In genomic region chr5:87982468-87983214, GRCm38 (mm10) we compare ENCODE assay signal across 22 mouse cellular contexts. TPM values are rescaled to one million over a fixed set of nuclear protein-coding genes. Genes with fewer than 3 reads are reported as not detected.
DNase-seq lines count a peak whose midpoint lies in the region; ATAC-seq and TF ChIP-seq lines count a peak whose summit lies in the region.
"Had no signal": no experiment of that assay in that cellular context is flagged by ENCODE, and none has a peak within 500 bp of the region (broad histone marks: within the 10 kb centered on the region; RNA-seq: fewer than 3 reads in every experiment).

No protein-coding gene starts in this region.

- no peaks in the 10 kb centered on the region for H3K9me3 ChIP-seq in forebrain, embryonic 12.5 days
- H3K9me3 ChIP-seq in forebrain, postnatal 0 days (ENCODE audit: low read length) = no peaks in the 10 kb centered on the region
- no peaks in the 10 kb centered on the region for H3K9me3 ChIP-seq in kidney, embryonic 14.5 days (ENCODE audit: control insufficient read depth, low read length)
- H3K9me3 ChIP-seq: embryonic facial prominence, embryonic 13.5 days; forebrain, embryonic 15.5 days; neural tube, embryonic 15.5 days had no signal

- ATAC-seq in forebrain, embryonic 12.5 days (ENCODE audit: low FRiP score) = peak; percentile 33; the same call in 1 of the 2 replicates
- ATAC-seq in forebrain, postnatal 0 days = no peak
- ATAC-seq in kidney, embryonic 14.5 days (ENCODE audit: low FRiP score, low TSS enrichment) = peak; percentile 39; the same call in 1 of the 2 replicates
- ATAC-seq: forebrain, embryonic 15.5 days; intestine, embryonic 16.5 days had no signal

- H3K4me2 ChIP-seq in forebrain, embryonic 12.5 days = no peak overlapping the region
- no peak overlapping the region for H3K4me2 ChIP-seq in forebrain, postnatal 0 days (ENCODE audit: low read depth)
- H3K4me2 ChIP-seq in kidney, embryonic 14.5 days (replicated peaks; ENCODE audit: low read depth, low read length) = no peak overlapping the region
- H3K4me2 ChIP-seq: embryonic facial prominence, embryonic 13.5 days; forebrain, embryonic 15.5 days; neural tube, embryonic 15.5 days had no signal

- H3K36me3 ChIP-seq in forebrain, embryonic 12.5 days (replicated peaks) = no peaks in the 10 kb centered on the region
- no peaks in the 10 kb centered on the region for H3K36me3 ChIP-seq in forebrain, postnatal 0 days (ENCODE audit: insufficient read depth)
- H3K36me3 ChIP-seq in kidney, embryonic 14.5 days (ENCODE audit: control insufficient read depth, insufficient read depth, low read length) = no peaks in the 10 kb centered on the region
- H3K36me3 ChIP-seq in testis, adult 2 months (ENCODE audit: control insufficient read depth, insufficient read depth, low read length) = no peaks in the 10 kb centered on the region
- H3K36me3 ChIP-seq: embryonic facial prominence, embryonic 13.5 days; forebrain, embryonic 15.5 days; neural tube, embryonic 15.5 days had no signal

- H3K4me1 ChIP-seq in forebrain, embryonic 12.5 days = no peaks in the 10 kb centered on the region
- no peaks in the 10 kb centered on the region for H3K4me1 ChIP-seq in forebrain, postnatal 0 days (ENCODE audit: insufficient read depth)
- H3K4me1 ChIP-seq in kidney, embryonic 14.5 days (ENCODE audit: control insufficient read depth, insufficient read depth, low read length) = no peaks in the 10 kb centered on the region
- no peaks in the 10 kb centered on the region for H3K4me1 ChIP-seq in testis, adult 2 months (ENCODE audit: control insufficient read depth, insufficient read depth, low read length)
- H3K4me1 ChIP-seq: embryonic facial prominence, embryonic 13.5 days; forebrain, embryonic 15.5 days; neural tube, embryonic 15.5 days had no signal

- no peak for DNase-seq in forebrain, postnatal 0 days
- DNase-seq in kidney, postnatal 25 days = no peak
- no peak for DNase-seq in testis, postnatal 10 days (ENCODE audit: low spot score)
- DNase-seq in neural tube, embryonic 10.5 days (ENCODE audit: extremely low spot score, low spot score) = no peak
- DNase-seq: B cell, adult 2 months; cerebellum, postnatal 36 days; heart, postnatal 10 days; lung, adult 2 months; right cerebral cortex, postnatal 4 days; thymus, postnatal 25 days had no signal

- no peak overlapping the region for H3K9ac ChIP-seq in forebrain, embryonic 12.5 days
- H3K9ac ChIP-seq in forebrain, postnatal 0 days = no peak overlapping the region
- H3K9ac ChIP-seq in kidney, embryonic 14.5 days (ENCODE audit: low read depth, low read length) = no peak overlapping the region
- H3K9ac ChIP-seq: embryonic facial prominence, embryonic 13.5 days; forebrain, embryonic 15.5 days; neural tube, embryonic 15.5 days had no signal

- no peak overlapping the region for H3K27ac ChIP-seq in forebrain, embryonic 12.5 days
- no peak overlapping the region for H3K27ac ChIP-seq in forebrain, postnatal 0 days (ENCODE audit: low read depth, low read length)
- no peak overlapping the region for H3K27ac ChIP-seq in kidney, embryonic 14.5 days (ENCODE audit: low read depth, low read length)
- no peak overlapping the region for H3K27ac ChIP-seq in testis, adult 2 months (ENCODE audit: control insufficient read depth, insufficient read depth, low read depth, low read length)
- H3K27ac ChIP-seq: embryonic facial prominence, embryonic 13.5 days; forebrain, embryonic 15.5 days; macrophage; neural tube, embryonic 15.5 days had no signal

- H3K27me3 ChIP-seq in forebrain, embryonic 12.5 days = no peaks in the 10 kb centered on the region
- H3K27me3 ChIP-seq in forebrain, postnatal 0 days (ENCODE audit: insufficient read depth, low read length) = no peaks in the 10 kb centered on the region
- H3K27me3 ChIP-seq in kidney, embryonic 14.5 days (ENCODE audit: control insufficient read depth, insufficient read depth, low read length) = no peaks in the 10 kb centered on the region
- no peaks in the 10 kb centered on the region for H3K27me3 ChIP-seq in testis, adult 2 months (ENCODE audit: control insufficient read depth, insufficient read depth, low read length)
- H3K27me3 ChIP-seq: embryonic facial prominence, embryonic 13.5 days; forebrain, embryonic 15.5 days; neural tube, embryonic 15.5 days had no signal

- TF ChIP-seq CTCF in forebrain, postnatal 0 days (IDR thresholded peaks at IDR 0.05; ENCODE audit: low read depth) = no peak
- no peak for TF ChIP-seq CTCF in testis, adult 2 months (IDR thresholded peaks at IDR 0.05; ENCODE audit: control insufficient read depth, insufficient read depth, insufficient replicate concordance, low read depth, low read length)

- TF ChIP-seq POLR2A in testis, adult 2 months (IDR thresholded peaks at IDR 0.05; ENCODE audit: control insufficient read depth, low read depth, low read length) = no peak

- H3K4me3 ChIP-seq in forebrain, embryonic 12.5 days (replicated peaks) = no peak overlapping the region
- no peak overlapping the region for H3K4me3 ChIP-seq in forebrain, postnatal 0 days (ENCODE audit: low read depth, low read length)
- no peak overlapping the region for H3K4me3 ChIP-seq in kidney, embryonic 14.5 days (ENCODE audit: low read length)
- H3K4me3 ChIP-seq in testis, adult 2 months (ENCODE audit: control insufficient read depth, low read depth, low read length) = peak overlapping the region; percentile 62
- H3K4me3 ChIP-seq: embryonic facial prominence, embryonic 13.5 days; forebrain, embryonic 15.5 days; neural tube, embryonic 15.5 days had no signal

- WGBS in forebrain, embryonic 12.5 days = 57% methylated on average over 3 of the region's 3 CpGs
- 71% methylated on average over 3 of the region's 3 CpGs for WGBS in forebrain, postnatal 0 days
- WGBS in kidney, embryonic 14.5 days = 65% methylated on average over 3 of the region's 3 CpGs

RNA-seq across cellular contexts. Expression of gene Cabs1, which starts 3.4 kb away (rescaled TPM):
- not detected in 2 replicates for polyA plus RNA-seq in forebrain, embryonic 12.5 days (2016; fragmentation: Nextera tagmentation; extraction: Ambion mirVana)
- not detected in 2 replicates for total RNA-seq in forebrain, postnatal 0 days (2014; rRNA removed)
- polyA plus RNA-seq in forebrain, postnatal 0 days (2015; fragmentation: Nextera tagmentation; extraction: Ambion mirVana) = not detected in 2 replicates
- polyA plus RNA-seq in kidney, embryonic 14.5 days (2014; fragmentation: Nextera tagmentation; extraction: Ambion mirVana) = not detected in 2 replicates
- polyA plus RNA-seq in testis, adult 2 months (2012; rRNA removed) = 205 and 247 TPM in 2 replicates
- total RNA-seq: gastrocnemius, adult 18-20 months; granulocyte monocyte progenitor cell, adult 5-6 weeks; heart, postnatal 10 days; left cerebral cortex, adult 18-20 months had no signal
- polyA plus RNA-seq: embryonic facial prominence, embryonic 13.5 days; forebrain, embryonic 15.5 days; intestine, embryonic 16.5 days; limb, embryonic 14.5 days; lung, adult 2 months; macrophage; neural tube, embryonic 15.5 days had no signal

RNA-seq across cellular contexts. Expression of gene Gm28434, which starts 13.3 kb away (rescaled TPM):
- polyA plus RNA-seq in forebrain, embryonic 12.5 days (2016; fragmentation: Nextera tagmentation; extraction: Ambion mirVana) = not detected in 2 replicates
- total RNA-seq in forebrain, postnatal 0 days (2014; rRNA removed) = not detected in 2 replicates
- 0.48 TPM in 1 of 2 replicates, not detected in the other for polyA plus RNA-seq in forebrain, postnatal 0 days (2015; fragmentation: Nextera tagmentation; extraction: Ambion mirVana)
- polyA plus RNA-seq in kidney, embryonic 14.5 days (2014; fragmentation: Nextera tagmentation; extraction: Ambion mirVana) = not detected in 2 replicates
- polyA plus RNA-seq in testis, adult 2 months (2012; rRNA removed) = not detected in 2 replicates
- total RNA-seq: gastrocnemius, adult 18-20 months; granulocyte monocyte progenitor cell, adult 5-6 weeks; heart, postnatal 10 days; left cerebral cortex, adult 18-20 months had no signal
- polyA plus RNA-seq: embryonic facial prominence, embryonic 13.5 days; forebrain, embryonic 15.5 days; intestine, embryonic 16.5 days; limb, embryonic 14.5 days; lung, adult 2 months; macrophage; neural tube, embryonic 15.5 days had no signal

RNA-seq across cellular contexts. Expression of gene 2310003L06Rik, which starts 13.4 kb away (rescaled TPM):
- not detected in 2 replicates for polyA plus RNA-seq in forebrain, embryonic 12.5 days (2016; fragmentation: Nextera tagmentation; extraction: Ambion mirVana)
- 0.14 and 0.15 TPM in 2 replicates for total RNA-seq in forebrain, postnatal 0 days (2014; rRNA removed)
- 0.20 TPM in 1 of 2 replicates, not detected in the other for polyA plus RNA-seq in forebrain, postnatal 0 days (2015; fragmentation: Nextera tagmentation; extraction: Ambion mirVana)
- not detected in 2 replicates for polyA plus RNA-seq in kidney, embryonic 14.5 days (2014; fragmentation: Nextera tagmentation; extraction: Ambion mirVana)
- not detected in 2 replicates for polyA plus RNA-seq in testis, adult 2 months (2012; rRNA removed)
- total RNA-seq: gastrocnemius, adult 18-20 months; granulocyte monocyte progenitor cell, adult 5-6 weeks; heart, postnatal 10 days; left cerebral cortex, adult 18-20 months had no signal
- polyA plus RNA-seq: embryonic facial prominence, embryonic 13.5 days; forebrain, embryonic 15.5 days; intestine, embryonic 16.5 days; limb, embryonic 14.5 days; lung, adult 2 months; macrophage; neural tube, embryonic 15.5 days had no signal

RNA-seq across cellular contexts. Expression of gene Smr3a, which starts 19.7 kb away (rescaled TPM):
- not detected in 2 replicates for polyA plus RNA-seq in forebrain, embryonic 12.5 days (2016; fragmentation: Nextera tagmentation; extraction: Ambion mirVana)
- 0.38 and 1.0 TPM in 2 replicates for total RNA-seq in forebrain, postnatal 0 days (2014; rRNA removed)
- polyA plus RNA-seq in forebrain, postnatal 0 days (2015; fragmentation: Nextera tagmentation; extraction: Ambion mirVana) = 0.38 TPM in 1 of 2 replicates, not detected in the other
- not detected in 2 replicates for polyA plus RNA-seq in kidney, embryonic 14.5 days (2014; fragmentation: Nextera tagmentation; extraction: Ambion mirVana)
- not detected in 2 replicates for polyA plus RNA-seq in testis, adult 2 months (2012; rRNA removed)
- total RNA-seq: gastrocnemius, adult 18-20 months; granulocyte monocyte progenitor cell, adult 5-6 weeks; heart, postnatal 10 days; left cerebral cortex, adult 18-20 months had no signal
- polyA plus RNA-seq: embryonic facial prominence, embryonic 13.5 days; forebrain, embryonic 15.5 days; intestine, embryonic 16.5 days; limb, embryonic 14.5 days; lung, adult 2 months; macrophage; neural tube, embryonic 15.5 days had no signal

RNA-seq across cellular contexts. Expression of gene Csn3, which starts 57.3 kb away (rescaled TPM):
- polyA plus RNA-seq in forebrain, embryonic 12.5 days (2016; fragmentation: Nextera tagmentation; extraction: Ambion mirVana) = not detected in 2 replicates
- not detected in 2 replicates for total RNA-seq in forebrain, postnatal 0 days (2014; rRNA removed)
- not detected in 2 replicates for polyA plus RNA-seq in forebrain, postnatal 0 days (2015; fragmentation: Nextera tagmentation; extraction: Ambion mirVana)
- polyA plus RNA-seq in kidney, embryonic 14.5 days (2014; fragmentation: Nextera tagmentation; extraction: Ambion mirVana) = 0.70 and 1.2 TPM in 2 replicates
- polyA plus RNA-seq in testis, adult 2 months (2012; rRNA removed) = not detected in 2 replicates
- total RNA-seq: gastrocnemius, adult 18-20 months; granulocyte monocyte progenitor cell, adult 5-6 weeks; heart, postnatal 10 days; left cerebral cortex, adult 18-20 months had no signal
- polyA plus RNA-seq: embryonic facial prominence, embryonic 13.5 days; forebrain, embryonic 15.5 days; limb, embryonic 14.5 days; lung, adult 2 months; macrophage; neural tube, embryonic 15.5 days had no signal

Comparison
In these comparisons a context has a peak if more than half of its experiments do, and no peak if none do; other contexts are left out.
1. RNA of gene Cabs1, which starts 3.4 kb away (polyA plus RNA-seq): 205 to 247 TPM in testis, adult 2 months; not detected in forebrain, embryonic 12.5 days, not detected in forebrain, postnatal 0 days and not detected in kidney, embryonic 14.5 days; every median in the first group is over 100 times any median in the second.